Mouse (Mus musculus): ENCODE measurements around the gene Cdc14a.

- no peak for TF ChIP-seq CTCF (IDR thresholded peaks at IDR 0.05; ENCODE audit: borderline replicate concordance, control insufficient read depth, extremely low read depth, insufficient read depth, low read length, poor library complexity)
- no peak for TF ChIP-seq POLR2A (IDR thresholded peaks at IDR 0.05; ENCODE audit: control insufficient read depth, extremely low read depth, insufficient read depth, low read length, poor library complexity)
These were observed 15.0 kb downstream of the Cdc14a start for GRCm38 (mm10) chr3:116408856-116409255.

Measured in thymus, adult 2 months (tissue).